Mouse (Mus musculus) olfactory bulb, adult 2 months (tissue): ENCODE data around the gene Polr3b.

Experiments
- CTCF ChIP-seq: fragments of 200-500 bp; IDR thresholded peaks from 2 replicates; pipeline ENCODE4 v1.5.1; 2012; ENCODE audit warnings: low read depth, mild to moderate bottlenecking, low read length, moderate library complexity; ENCODE audit not compliant: insufficient read depth
- POLR2A ChIP-seq: fragments of 200-500 bp; IDR thresholded peaks from 2 replicates; pipeline ENCODE4 v1.6.1; 2012; ENCODE audit warnings: mild to moderate bottlenecking, low read depth, low read length, moderate library complexity; ENCODE audit not compliant: insufficient read depth

DNA sequence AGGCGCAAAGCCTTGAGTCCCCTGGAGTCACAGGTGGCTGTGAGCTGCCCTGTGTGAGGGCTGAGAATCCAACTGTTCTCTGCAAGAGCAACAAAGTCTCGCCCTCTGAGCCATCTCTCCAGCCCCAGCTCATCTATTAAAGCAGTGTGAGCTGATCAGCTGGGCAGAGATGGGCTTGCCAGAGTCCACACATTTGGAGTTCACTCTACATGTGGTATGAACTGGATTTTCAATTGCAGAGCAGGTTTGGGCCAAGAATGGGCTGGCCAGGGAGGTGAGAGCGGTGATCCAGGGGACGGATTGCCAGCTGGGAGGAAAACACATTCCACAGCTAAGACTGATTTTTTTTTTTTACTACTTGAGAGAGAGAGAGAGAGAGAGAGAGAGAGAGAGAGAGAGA, 34.5 kb downstream of the Polr3b start:
- TF ChIP-seq CTCF = no peak
- TF ChIP-seq POLR2A = no peak
